Mouse (Mus musculus) bone marrow macrophage, adult 2 months (primary cell): ENCODE measurements around the gene Tmbim1.
"Not testable (repeated sequence)": the region's sequence is repeated elsewhere in the genome, so short reads cannot be mapped to it uniquely, and the experiment has no call there.

Experiments
- CTCF ChIP-seq: IDR thresholded peaks from 2 replicates; pipeline ENCODE4 v1.5.1; 2012; ENCODE audit warnings: low read depth, mild to moderate bottlenecking, low read length, moderate library complexity
- POLR2A ChIP-seq: IDR thresholded peaks from 2 replicates; pipeline ENCODE4 v1.6.1; 2012; ENCODE audit warnings: mild to moderate bottlenecking, low read depth, low read length, borderline replicate concordance

DNA sequence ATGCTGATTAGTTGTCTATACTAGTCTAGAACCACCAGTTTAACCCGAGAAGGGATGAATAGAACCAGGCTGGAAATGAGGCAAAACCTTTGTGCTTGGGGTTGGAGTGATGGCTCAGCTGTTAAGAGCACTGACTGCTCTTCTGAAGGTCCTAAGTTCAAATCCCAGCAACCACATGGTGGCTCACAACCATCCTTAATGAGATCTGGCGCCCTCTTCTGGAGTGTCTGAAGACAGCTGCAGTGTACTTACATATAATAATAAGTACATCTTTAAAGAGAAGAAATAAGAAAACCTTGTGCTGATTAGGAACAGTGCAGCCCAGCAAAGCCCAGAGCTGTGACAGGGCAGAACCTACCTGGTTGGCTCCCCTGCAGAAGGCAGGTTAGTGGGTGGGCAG lies 21.5 kb upstream of the Tmbim1 start:
- TF ChIP-seq POLR2A, result not testable (repeated sequence)
- 0 out of 2 replicates have a peak, but pooled peaks have one; percentile 20 for TF ChIP-seq CTCF
